Mouse (Mus musculus): ENCODE data around the gene Gm28230. TPM values are rescaled to one million over a fixed set of nuclear protein-coding genes. Genes with fewer than 3 reads are reported as not detected.

The Gm28230 gene
- polyA plus RNA-seq, 1 experiment = not detected

- H3K4me1 ChIP-seq (ENCODE audit: control insufficient read depth) = no peaks in the 10 kb centered on the region
- no peaks in the 10 kb centered on the region for H3K9me3 ChIP-seq (ENCODE audit: control insufficient read depth, low read length)
- no peak overlapping the region for H3K4me3 ChIP-seq (replicated peaks)
- no peaks in the 10 kb centered on the region for H3K36me3 ChIP-seq (ENCODE audit: control insufficient read depth)
- peaks cover 99% of the 10 kb centered on the region for H3K27me3 ChIP-seq (ENCODE audit: control insufficient read depth)
- no peak for TF ChIP-seq GATA1 (IDR thresholded peaks at IDR 0.05; ENCODE audit: low read length)
- no peak for TF ChIP-seq TAL1 (IDR thresholded peaks at IDR 0.05; ENCODE audit: low read length)
Observed at GRCm38 (mm10) chr2:74726973-74727639, 578 bp downstream of the Gm28230 start.

- TF ChIP-seq GATA1 (IDR thresholded peaks at IDR 0.05; ENCODE audit: low read length) = no peak
- TF ChIP-seq TAL1 (IDR thresholded peaks at IDR 0.05; ENCODE audit: low read length) = no peak
- peaks cover 99% of the 10 kb centered on the region for H3K27me3 ChIP-seq (ENCODE audit: control insufficient read depth)
- H3K4me1 ChIP-seq (ENCODE audit: control insufficient read depth) = no peaks in the 10 kb centered on the region
- no peaks in the 10 kb centered on the region for H3K36me3 ChIP-seq (ENCODE audit: control insufficient read depth)
- H3K4me3 ChIP-seq (replicated peaks) = no peak overlapping the region
- H3K9me3 ChIP-seq (ENCODE audit: control insufficient read depth, low read length) = no peaks in the 10 kb centered on the region
Observed at GRCm38 (mm10) chr2:74727640-74728302, 1.2 kb downstream of the Gm28230 start.

- TF ChIP-seq TAL1 (IDR thresholded peaks at IDR 0.05; ENCODE audit: low read length) (no peak), GATA1 (IDR thresholded peaks at IDR 0.05; ENCODE audit: low read length) (no peak)
- Histone ChIP-seq H3K4me1 (ENCODE audit: control insufficient read depth) (no peaks in the 10 kb centered on the region), H3K36me3 (ENCODE audit: control insufficient read depth) (no peaks in the 10 kb centered on the region), H3K4me3 (replicated peaks) (no peak overlapping the region), H3K27me3 (ENCODE audit: control insufficient read depth) (peaks cover 99% of the 10 kb centered on the region), H3K9me3 (ENCODE audit: control insufficient read depth, low read length) (no peaks in the 10 kb centered on the region)
Observed at GRCm38 (mm10) chr2:74728303-74728680, 1.8 kb downstream of the Gm28230 start.

- Histone ChIP-seq H3K4me3 (replicated peaks) (no peak overlapping the region), H3K4me1 (ENCODE audit: control insufficient read depth) (no peaks in the 10 kb centered on the region), H3K27me3 (ENCODE audit: control insufficient read depth) (peaks cover 99% of the 10 kb centered on the region), H3K9me3 (ENCODE audit: control insufficient read depth, low read length) (no peaks in the 10 kb centered on the region), H3K36me3 (ENCODE audit: control insufficient read depth) (no peaks in the 10 kb centered on the region)
- TF ChIP-seq GATA1 (IDR thresholded peaks at IDR 0.05; ENCODE audit: low read length) = no peak
- TF ChIP-seq TAL1 (IDR thresholded peaks at IDR 0.05; ENCODE audit: low read length) = no peak
Observed at GRCm38 (mm10) chr2:74730331-74730730, 3.8 kb downstream of the Gm28230 start.

- no peaks in the 10 kb centered on the region for H3K9me3 ChIP-seq (ENCODE audit: control insufficient read depth, low read length)
- no peaks in the 10 kb centered on the region for H3K36me3 ChIP-seq (ENCODE audit: control insufficient read depth)
- no peak for TF ChIP-seq GATA1 (IDR thresholded peaks at IDR 0.05; ENCODE audit: low read length)
- no peaks in the 10 kb centered on the region for H3K4me1 ChIP-seq (ENCODE audit: control insufficient read depth)
- H3K4me3 ChIP-seq (replicated peaks) = no peak overlapping the region
- peaks cover 99% of the 10 kb centered on the region for H3K27me3 ChIP-seq (ENCODE audit: control insufficient read depth)
Observed at GRCm38 (mm10) chr2:74731055-74731454, 4.5 kb downstream of the Gm28230 start.

GRCm38 (mm10) chr2:74731799-74732512, 5.4 kb downstream of the Gm28230 start:
- TF ChIP-seq GATA1 (IDR thresholded peaks at IDR 0.05; ENCODE audit: low read length) (no peak), TAL1 (IDR thresholded peaks at IDR 0.05; ENCODE audit: low read length) (no peak)
- Histone ChIP-seq H3K27me3 (ENCODE audit: control insufficient read depth) (peaks cover 99% of the 10 kb centered on the region), H3K4me3 (replicated peaks) (no peak overlapping the region)

GRCm38 (mm10) chr2:74732513-74733316, 6.2 kb downstream of the Gm28230 start:
- no peaks in the 10 kb centered on the region for H3K9me3 ChIP-seq (ENCODE audit: control insufficient read depth, low read length)
- TF ChIP-seq TAL1 (IDR thresholded peaks at IDR 0.05; ENCODE audit: low read length) (no peak), GATA1 (IDR thresholded peaks at IDR 0.05; ENCODE audit: low read length) (no peak)
- peaks cover 99% of the 10 kb centered on the region for H3K27me3 ChIP-seq (ENCODE audit: control insufficient read depth)
- H3K4me1 ChIP-seq (ENCODE audit: control insufficient read depth) = no peaks in the 10 kb centered on the region
- H3K36me3 ChIP-seq (ENCODE audit: control insufficient read depth) = no peaks in the 10 kb centered on the region
- H3K4me3 ChIP-seq (replicated peaks) = no peak overlapping the region

More at GRCm38 (mm10) chr2:74731799-74732512, 5.4 kb downstream of the Gm28230 start:
- H3K9me3 ChIP-seq (ENCODE audit: control insufficient read depth, low read length) = no peaks in the 10 kb centered on the region
- no peaks in the 10 kb centered on the region for H3K36me3 ChIP-seq (ENCODE audit: control insufficient read depth)
- no peaks in the 10 kb centered on the region for H3K4me1 ChIP-seq (ENCODE audit: control insufficient read depth)

- Histone ChIP-seq H3K36me3 (ENCODE audit: control insufficient read depth) (no peaks in the 10 kb centered on the region), H3K4me3 (replicated peaks) (no peak overlapping the region), H3K27me3 (ENCODE audit: control insufficient read depth) (peaks cover 99% of the 10 kb centered on the region), H3K4me1 (ENCODE audit: control insufficient read depth) (no peaks in the 10 kb centered on the region), H3K9me3 (ENCODE audit: control insufficient read depth, low read length) (no peaks in the 10 kb centered on the region)
- TF ChIP-seq GATA1 (IDR thresholded peaks at IDR 0.05; ENCODE audit: low read length) (no peak), TAL1 (IDR thresholded peaks at IDR 0.05; ENCODE audit: low read length) (no peak)
Observed at GRCm38 (mm10) chr2:74733317-74733661, 6.8 kb downstream of the Gm28230 start.

GRCm38 (mm10) chr2:74733765-74734164, 7.2 kb downstream of the Gm28230 start:
- H3K4me3 ChIP-seq (replicated peaks) = no peak overlapping the region
- H3K4me1 ChIP-seq (ENCODE audit: control insufficient read depth) = no peaks in the 10 kb centered on the region
- no peaks in the 10 kb centered on the region for H3K9me3 ChIP-seq (ENCODE audit: control insufficient read depth, low read length)
- no peak for TF ChIP-seq GATA1 (IDR thresholded peaks at IDR 0.05; ENCODE audit: low read length)
- no peak for TF ChIP-seq TAL1 (IDR thresholded peaks at IDR 0.05; ENCODE audit: low read length)
- H3K27me3 ChIP-seq (ENCODE audit: control insufficient read depth) = peaks cover 99% of the 10 kb centered on the region
- no peaks in the 10 kb centered on the region for H3K36me3 ChIP-seq (ENCODE audit: control insufficient read depth)
